Mouse (Mus musculus): ENCODE measurements around the gene Elk4.

Elk4 gene

GRCm38 (mm10) chr1:132007282-132007815 lies at the start of gene Elk4:
Gene Elk4 (plus strand): TSS chr1:132007607.
- DNase-seq (ENCODE audit: low read depth) = peak; percentile 94

GRCm38 (mm10) chr1:131961004-131961403 lies 46.4 kb upstream of the Elk4 start:
- no peak for DNase-seq (ENCODE audit: low read depth)

- DNase-seq (ENCODE audit: low read depth) = no peak
These were observed 44.8 kb upstream of the Elk4 start, which contains the start of gene Slc45a3 for GRCm38 (mm10) chr1:131962606-131963084. Gene Slc45a3 (plus strand): TSS chr1:131962967.

- no peak for DNase-seq (ENCODE audit: low read depth)
These were observed 44.1 kb upstream of the Elk4 start for GRCm38 (mm10) chr1:131963085-131963951.

GRCm38 (mm10) chr1:131964100-131964499 lies 43.3 kb upstream of the Elk4 start:
- no peak for DNase-seq (ENCODE audit: low read depth)

GRCm38 (mm10) chr1:131964580-131964979 lies 42.8 kb upstream of the Elk4 start:
- DNase-seq (ENCODE audit: low read depth) = no peak

- DNase-seq (ENCODE audit: low read depth) = no peak
These were observed 41.6 kb upstream of the Elk4 start for GRCm38 (mm10) chr1:131965818-131966217.

GRCm38 (mm10) chr1:131967336-131967735 lies 40.1 kb upstream of the Elk4 start:
- DNase-seq (ENCODE audit: low read depth) = no peak

- no peak for DNase-seq (ENCODE audit: low read depth)
These were observed 38.9 kb upstream of the Elk4 start for GRCm38 (mm10) chr1:131968556-131968955.

GRCm38 (mm10) chr1:131968983-131969382 lies 38.4 kb upstream of the Elk4 start:
- no peak for DNase-seq (ENCODE audit: low read depth)

GRCm38 (mm10) chr1:131969825-131970224 lies 37.6 kb upstream of the Elk4 start:
- DNase-seq (ENCODE audit: low read depth) = no peak

GRCm38 (mm10) chr1:131970322-131970660 lies 37.1 kb upstream of the Elk4 start:
- DNase-seq (ENCODE audit: low read depth) = no peak

GRCm38 (mm10) chr1:131970661-131971520 lies 36.5 kb upstream of the Elk4 start:
- no peak for DNase-seq (ENCODE audit: low read depth)

- no peak for DNase-seq (ENCODE audit: low read depth)
These were observed 35.5 kb upstream of the Elk4 start for GRCm38 (mm10) chr1:131971771-131972497.

- no peak for DNase-seq (ENCODE audit: low read depth)
These were observed 34.7 kb upstream of the Elk4 start for GRCm38 (mm10) chr1:131972498-131973334.

- DNase-seq (ENCODE audit: low read depth) = no peak
These were observed 33.4 kb upstream of the Elk4 start for GRCm38 (mm10) chr1:131973991-131974390.

- DNase-seq (ENCODE audit: low read depth) = no peak
These were observed 30.5 kb upstream of the Elk4 start for GRCm38 (mm10) chr1:131976886-131977285.

GRCm38 (mm10) chr1:131980471-131980870 lies 26.9 kb upstream of the Elk4 start:
- DNase-seq (ENCODE audit: low read depth) = no peak

- DNase-seq (ENCODE audit: low read depth) = peak; percentile 78
These were observed 25.9 kb upstream of the Elk4 start for GRCm38 (mm10) chr1:131981378-131982013.

- peak; percentile 76 for DNase-seq (ENCODE audit: low read depth)
These were observed 24.5 kb upstream of the Elk4 start for GRCm38 (mm10) chr1:131982907-131983306.
